Mouse (Mus musculus) liver, embryonic 14.5 days (tissue): ENCODE data around the gene Syk.

Experiments used
- CTCF ChIP-seq: IDR thresholded peaks from 2 replicates; pipeline ENCODE4 v1.5.1; 2016; ENCODE audit warnings: antibody characterized with exemption, low read depth, control low read depth
- EP300 ChIP-seq: IDR thresholded peaks from 2 replicates; pipeline ENCODE4 v1.6.1; 2016; ENCODE audit warnings: antibody characterized with exemption, low read depth

DNA sequence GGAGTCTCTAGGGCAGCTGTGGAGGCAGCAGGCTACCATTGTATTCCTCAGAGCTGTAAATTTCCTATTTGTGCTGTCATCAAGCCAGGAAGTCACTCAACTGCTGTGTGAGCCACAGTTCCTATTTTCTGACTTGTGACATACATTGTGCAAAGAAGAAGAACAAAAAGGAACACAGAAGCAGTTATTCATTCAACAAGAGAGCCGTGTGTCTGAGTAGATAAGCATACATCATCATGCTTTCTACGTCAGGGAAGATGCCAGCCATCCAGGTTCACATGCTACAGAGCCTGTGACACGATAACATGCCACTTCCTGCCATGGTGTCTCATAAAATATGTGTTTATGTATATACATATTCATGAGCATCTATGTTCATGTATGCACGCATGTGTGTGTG lies 32.1 kb downstream of the Syk start:
- TF ChIP-seq CTCF: no peak
- TF ChIP-seq EP300: peak; percentile 49
